Mouse (Mus musculus) brain, adult 10 weeks (tissue): Measurements from ENCODE around the gene Tyms. TPM values are rescaled to one million over a fixed set of nuclear protein-coding genes. Genes with fewer than 3 reads are reported as not detected.

Source experiments
- polyA plus RNA-seq: library from polyadenylated mRNA; stranded (reverse); fragments of 350-450 nt; fragmentation: Illumina TruSeq; extraction: RNeasy Lipid Tissue Mini Kit (QIAGEN cat#74804); gene quantifications from one replicate; pipeline ENCODE4 v1.2.3, GENCODE M21; 2015; ENCODE audit warnings: low read depth, low replicate concordance

The Tyms gene
- polyA plus RNA-seq, result 2.7 TPM

GRCm38 (mm10) chr5:30072825-30073821 is at the start of gene Tyms:
Gene Tyms (minus strand): TSS chr5:30073617.

DNA sequence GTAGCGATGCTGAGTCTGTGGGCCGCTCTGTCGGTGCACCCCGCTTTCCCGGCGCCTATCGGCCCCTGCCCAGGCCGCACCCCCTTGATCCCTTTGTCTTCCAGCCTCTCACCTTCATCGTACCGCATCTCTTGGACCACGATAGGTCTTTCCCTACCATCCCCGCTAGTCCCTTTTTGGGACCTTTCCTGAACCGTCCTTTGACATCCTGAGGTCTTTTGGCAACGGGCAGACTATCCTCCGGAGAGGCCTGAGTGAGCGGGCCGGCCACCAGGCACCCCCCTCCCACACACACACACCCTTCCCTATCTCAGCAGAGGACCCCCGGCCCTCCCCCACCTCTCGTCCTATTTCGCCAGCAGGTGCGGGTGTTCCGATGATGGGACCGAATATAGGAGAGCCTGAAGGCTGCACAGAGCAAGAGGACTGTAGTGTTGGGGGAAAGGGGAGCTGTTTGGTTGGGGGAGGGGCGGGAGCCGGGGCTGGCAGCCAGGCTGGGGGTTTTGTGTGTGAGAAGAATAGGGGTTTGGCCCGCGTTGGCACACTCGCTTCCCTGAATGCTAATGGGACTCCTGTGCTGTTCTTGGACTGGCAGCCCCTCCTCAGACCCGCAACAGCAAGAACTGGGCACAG is 32.4 kb upstream of the Tyms start, which contains the start of gene 3110082J24Rik:
TSS of gene 3110082J24Rik (minus strand) at position 419 of the 633 bp plus-strand sequence.

GRCm38 (mm10) chr5:30104841-30105667 is 31.6 kb upstream of the Tyms start, which contains the start of gene Garem2:
Gene Garem2 (plus strand): TSS chr5:30105161.

GRCm38 (mm10) chr5:30012726-30013503 is 60.5 kb downstream of the Tyms start, which contains the start of gene Il6:
Gene Il6 (plus strand): TSS chr5:30013114.

Other genes with a start within 250 kb of the Tyms start
- gene Il6, start 60.5 kb downstream of the Tyms start, polyA plus RNA-seq, result not detected
- 8.1 TPM for gene Garem2, start 31.5 kb upstream of the Tyms start, polyA plus RNA-seq
- 2.3 TPM for gene 3110082J24Rik, start 32.5 kb upstream of the Tyms start, polyA plus RNA-seq
- gene Hadha, start 81.5 kb upstream of the Tyms start, polyA plus RNA-seq, result 57.2 TPM
- 119 TPM for gene Hadhb, start 81.6 kb upstream of the Tyms start, polyA plus RNA-seq
- gene Adgrf3, start 132.1 kb upstream of the Tyms start, polyA plus RNA-seq, result not detected
- 29.2 TPM for gene Selenoi, start 159.0 kb upstream of the Tyms start, polyA plus RNA-seq
- 15.6 TPM for gene Drc1, start 207.8 kb upstream of the Tyms start, polyA plus RNA-seq